Mouse (Mus musculus) cerebral cortex, adult 2 months (tissue): ENCODE results near the gene Eml6.

Experiments
- whole genome bisulfite sequencing: fragments of 180-500 bp; shearing (Covaris S2); methylation state at CpG from one replicate; pipeline ENCODE4 v1.1.7; 2018; 5-methylcytosine and 5-hydroxymethylcytosine counted together

Eml6 gene

GRCm38 (mm10) chr11:29745513-29745912 lies 280.3 kb downstream of the Eml6 start:
- 50% methylated on average over 2 of the region's 2 CpGs for WGBS

DNA sequence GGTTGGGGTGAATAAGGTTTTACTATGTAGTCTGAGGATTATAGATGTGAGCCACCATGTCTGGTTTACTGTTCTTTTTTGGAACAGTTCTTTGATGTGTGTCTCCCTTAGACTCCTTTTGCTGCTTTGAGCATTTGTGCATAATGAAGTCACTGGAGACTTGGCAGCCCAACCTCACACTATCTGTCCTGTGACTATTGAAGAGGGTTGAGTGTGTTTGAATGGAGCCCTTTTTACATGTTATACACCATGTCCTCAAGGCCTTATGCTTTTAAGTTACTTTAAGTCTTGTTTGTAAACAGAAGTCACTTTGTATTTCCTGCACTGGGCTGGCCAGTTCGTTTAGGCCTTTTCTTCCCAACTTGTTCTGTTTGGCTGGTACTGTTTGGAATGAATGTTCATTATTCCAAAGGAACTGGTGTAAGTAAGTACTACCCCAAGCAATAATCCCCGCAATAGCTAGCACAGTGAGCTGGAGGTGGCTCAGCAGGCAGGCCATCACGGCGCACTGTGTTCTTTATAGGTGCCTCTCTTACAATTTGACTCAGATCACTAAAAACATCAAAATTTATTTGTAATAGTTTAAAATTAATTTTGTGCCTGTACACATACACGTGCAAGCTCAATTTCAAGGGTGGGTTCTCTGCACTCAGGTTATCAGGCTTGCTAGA lies 280.9 kb downstream of the Eml6 start:
- WGBS: 64% methylated on average over 5 of the region's 5 CpGs

DNA sequence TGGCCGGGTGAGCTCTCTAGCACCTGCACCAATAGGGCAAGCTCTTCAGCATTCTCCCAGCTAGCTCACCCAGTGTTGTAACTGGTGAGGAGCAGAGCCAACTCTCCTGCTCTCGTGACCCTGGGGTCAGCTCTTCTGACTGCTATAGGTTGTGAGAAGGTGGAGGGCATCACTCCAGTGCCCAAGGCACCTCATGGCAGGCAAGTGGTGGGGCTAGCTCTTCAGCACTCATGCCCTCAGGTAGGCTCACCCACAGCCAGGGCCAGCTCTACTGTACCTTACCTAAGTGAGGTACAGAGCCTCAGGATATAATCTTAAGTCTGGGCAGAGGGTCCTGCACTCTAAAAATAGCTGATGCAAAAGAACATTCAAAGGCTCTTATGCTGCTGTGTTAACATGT lies 286.1 kb downstream of the Eml6 start:
- 90% methylated on average over 2 of the region's 2 CpGs for WGBS

DNA sequence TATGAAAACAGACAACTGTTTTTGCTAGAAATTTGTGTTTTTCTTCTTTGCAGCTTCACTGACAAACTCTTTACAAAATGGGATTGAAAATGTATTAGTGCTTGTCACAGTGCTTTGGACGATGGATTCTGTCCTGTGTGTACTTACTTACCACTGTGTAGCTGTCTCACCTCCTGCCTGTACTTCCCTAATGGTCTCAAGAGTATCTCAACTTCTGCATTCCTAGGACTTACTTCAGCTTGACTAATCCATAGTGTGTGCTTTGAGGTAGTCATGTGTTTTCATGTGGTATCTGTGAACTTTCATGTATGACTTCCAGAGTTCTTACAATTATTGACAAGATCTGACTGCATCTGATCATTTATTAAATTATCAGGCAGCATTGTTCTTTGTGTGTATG lies 297.9 kb downstream of the Eml6 start:
- WGBS: 48% methylated on average over 1 of the region's 1 CpGs

DNA sequence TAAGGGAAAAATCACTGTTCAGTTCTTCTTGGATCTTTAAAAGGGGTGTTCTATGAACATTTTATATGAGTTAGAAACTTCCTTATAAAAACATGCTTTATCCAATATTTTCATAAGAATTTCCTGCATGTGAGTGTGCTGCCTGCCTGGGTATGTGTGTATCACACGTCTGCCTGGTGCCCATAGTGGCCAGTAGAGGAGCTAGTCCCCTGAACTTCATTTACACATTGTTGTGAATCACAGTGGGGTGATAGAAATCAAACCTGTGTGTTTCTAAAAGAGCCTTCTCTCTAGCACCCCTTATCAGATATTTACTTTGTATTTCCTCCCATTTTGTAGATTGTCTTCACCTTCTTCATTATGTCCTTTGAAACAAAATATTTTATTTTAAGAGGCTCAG lies 300.2 kb downstream of the Eml6 start:
- 33% methylated on average over 1 of the region's 1 CpGs for WGBS

DNA sequence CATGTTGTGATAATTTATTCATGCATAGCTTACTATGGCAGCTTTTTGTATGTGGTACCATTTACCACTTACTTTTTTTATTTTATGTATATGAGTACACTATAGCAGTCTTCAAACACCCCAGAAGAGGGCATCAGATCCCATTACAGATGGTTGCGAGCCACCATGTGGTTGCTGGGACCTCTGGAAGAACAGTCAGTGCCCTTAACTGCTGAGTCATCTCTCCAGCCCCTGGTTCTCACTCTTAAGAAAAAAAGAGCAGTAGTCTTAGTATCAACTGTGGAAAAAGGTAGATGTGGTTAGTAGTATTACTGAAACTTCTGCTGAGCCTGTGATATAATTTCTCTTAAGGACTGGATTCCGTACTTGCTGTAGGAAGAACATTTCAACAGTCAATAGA lies 301.6 kb downstream of the Eml6 start:
- WGBS: 66% methylated on average over 2 of the region's 2 CpGs

DNA sequence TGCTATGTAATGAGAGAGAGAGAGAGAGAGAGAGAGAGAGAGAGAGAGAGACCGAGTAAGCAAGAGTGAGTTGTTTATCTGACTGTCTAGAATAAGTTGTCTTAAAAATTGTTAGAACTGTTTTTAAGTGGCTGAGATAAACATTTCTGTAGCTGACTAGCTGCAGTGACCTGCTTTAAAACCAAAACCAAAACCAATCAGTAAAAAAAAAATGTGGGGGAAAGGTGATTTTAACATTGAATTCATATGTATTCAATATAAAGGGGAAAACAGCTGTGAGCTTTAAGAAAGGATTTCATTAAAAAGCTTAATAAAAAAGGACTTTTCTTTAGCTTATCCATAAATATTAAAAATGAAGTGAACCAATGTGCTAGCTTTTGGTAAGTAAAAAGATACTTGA lies 306.2 kb downstream of the Eml6 start:
- WGBS: 8% methylated on average over 1 of the region's 1 CpGs

- WGBS: 16% methylated on average over 6 of the region's 6 CpGs
Observed at GRCm38 (mm10) chr11:29718541-29718940, 307.3 kb downstream of the Eml6 start.

- 42% methylated on average over 3 of the region's 3 CpGs for WGBS
Observed at GRCm38 (mm10) chr11:29715499-29715898, 310.3 kb downstream of the Eml6 start.

GRCm38 (mm10) chr11:29714789-29715188 lies 311.0 kb downstream of the Eml6 start:
- 51% methylated on average over 2 of the region's 2 CpGs for WGBS

DNA sequence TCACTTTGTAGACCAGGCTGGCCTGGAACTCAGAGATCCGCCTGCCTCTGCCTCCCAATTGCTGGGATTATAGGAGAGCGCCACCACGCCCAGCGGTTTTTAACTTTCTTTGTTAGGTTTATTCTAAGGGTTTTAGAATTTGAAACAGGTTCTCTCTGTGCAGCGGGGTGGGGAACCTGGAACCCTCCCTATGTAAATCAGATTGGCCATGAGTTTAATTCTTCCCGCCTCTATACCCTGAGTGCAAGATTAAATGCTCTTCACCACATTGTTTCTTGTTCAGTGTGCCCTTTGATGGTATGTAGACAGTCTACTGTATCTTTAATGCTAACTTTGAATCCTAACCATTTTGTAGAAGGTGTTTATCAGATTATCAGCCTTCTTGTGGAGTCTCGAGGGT lies 311.7 kb downstream of the Eml6 start:
- 85% methylated on average over 7 of the region's 7 CpGs for WGBS

- WGBS: 85% methylated on average over 4 of the region's 4 CpGs
Observed at GRCm38 (mm10) chr11:29706845-29707244, 319.0 kb downstream of the Eml6 start.

DNA sequence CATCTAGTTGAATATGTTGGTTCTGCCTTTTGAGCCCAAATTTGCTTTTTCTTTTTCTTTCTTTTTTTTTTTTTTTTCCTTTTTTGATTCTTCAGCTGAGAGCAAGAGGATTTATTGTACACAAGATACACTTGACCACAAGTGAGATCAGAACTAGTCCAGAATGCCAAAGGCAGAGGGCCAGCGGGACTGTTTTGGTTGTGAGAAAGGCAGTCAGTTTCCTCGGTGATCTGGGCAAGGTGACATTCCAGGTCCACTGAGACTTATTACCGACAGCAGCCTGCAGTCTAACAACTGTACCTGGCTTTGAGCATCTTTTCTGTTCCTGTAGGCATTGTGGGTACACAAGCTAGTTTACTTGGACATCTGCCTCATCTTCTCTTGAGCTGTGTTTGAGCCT lies 323.1 kb downstream of the Eml6 start:
- WGBS: 64% methylated on average over 3 of the region's 3 CpGs

DNA sequence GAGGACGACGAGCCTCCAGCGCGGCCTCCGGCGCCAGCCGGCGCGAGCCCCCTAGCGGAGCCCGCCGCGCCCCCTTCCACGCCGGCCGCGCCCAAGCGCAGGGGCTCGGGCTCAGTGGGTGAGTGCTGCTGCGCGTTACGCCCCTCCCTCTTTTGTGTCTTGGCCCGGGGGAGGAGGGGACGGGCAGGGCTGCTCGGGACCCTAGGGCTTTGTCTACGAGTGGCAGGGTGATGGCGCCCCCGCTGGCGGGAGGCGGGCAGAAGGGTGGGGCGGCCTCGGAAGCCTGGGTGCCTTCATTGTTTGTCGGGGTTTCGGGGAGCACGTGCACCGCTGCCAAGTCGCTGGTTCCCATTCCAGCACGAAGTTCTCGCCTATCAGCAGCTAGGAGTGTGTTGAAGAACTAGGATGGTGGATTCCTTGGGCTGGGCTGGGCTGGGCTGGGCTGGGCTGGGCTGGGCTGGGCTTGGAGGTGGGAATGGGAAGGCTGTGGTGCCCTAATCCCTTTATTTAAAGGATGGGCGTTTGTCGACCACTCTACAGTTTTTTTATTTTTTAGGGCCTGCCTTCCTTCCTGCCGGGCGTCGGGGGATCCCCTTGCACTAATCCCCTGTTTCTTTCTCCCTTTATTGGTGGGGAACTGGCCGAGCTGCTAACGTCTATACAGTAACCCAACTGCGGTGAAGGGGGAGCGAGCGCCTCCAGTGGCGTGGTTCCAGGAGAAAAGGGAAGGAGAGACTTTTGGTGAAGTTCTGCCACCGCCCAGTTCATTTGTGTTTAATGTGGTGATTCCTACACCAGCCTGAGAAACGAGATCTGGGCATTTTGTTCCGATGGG lies 332.0 kb downstream of the Eml6 start:
- WGBS: under 1% methylated on average over 53 of the region's 53 CpGs
